In genomic region chr2:136913021-136913420, GRCm38 (mm10) we compare ENCODE assay signal across 27 mouse cellular contexts. TPM values are rescaled to one million over a fixed set of nuclear protein-coding genes. Genes with fewer than 3 reads are reported as not detected.
DNase-seq lines count a peak whose midpoint lies in the region; ATAC-seq and TF ChIP-seq lines count a peak whose summit lies in the region.
"Had no signal": no experiment of that assay in that cellular context is flagged by ENCODE, and none has a peak within 500 bp of the region (broad histone marks: within the 10 kb centered on the region; RNA-seq: fewer than 3 reads in every experiment).

No protein-coding gene starts in this region.

- H3K9ac ChIP-seq in forebrain, embryonic 14.5 days (ENCODE audit: low read length), result no peak overlapping the region
- no peak overlapping the region for H3K9ac ChIP-seq in lung, embryonic 14.5 days
- H3K9ac ChIP-seq: embryonic facial prominence, embryonic 12.5 days; heart, embryonic 13.5 days; liver, embryonic 14.5 days had no signal

- H3K4me2 ChIP-seq in forebrain, embryonic 14.5 days (ENCODE audit: low read length), result no peak overlapping the region
- H3K4me2 ChIP-seq in lung, embryonic 14.5 days, result no peak overlapping the region
- H3K4me2 ChIP-seq: embryonic facial prominence, embryonic 12.5 days; heart, embryonic 13.5 days had no signal

- TF ChIP-seq POLR2A in brain, embryonic 14.5 days (IDR thresholded peaks at IDR 0.05; ENCODE audit: borderline replicate concordance, extremely low read depth, insufficient read depth, insufficient read length, poor library complexity, severe bottlenecking), result no peak

- H3K9me3 ChIP-seq in forebrain, embryonic 10.5 days, result no peaks in the 10 kb centered on the region
- H3K9me3 ChIP-seq in forebrain, embryonic 14.5 days (replicated peaks; ENCODE audit: control insufficient read depth, low read length), result no peaks in the 10 kb centered on the region
- no peaks in the 10 kb centered on the region for H3K9me3 ChIP-seq in lung, embryonic 14.5 days (ENCODE audit: low read depth, low read length)
- H3K9me3 ChIP-seq: embryonic facial prominence, embryonic 12.5 days; heart, embryonic 13.5 days had no signal

- no peaks in the 10 kb centered on the region for H3K36me3 ChIP-seq in forebrain, embryonic 10.5 days (replicated peaks)
- no peaks in the 10 kb centered on the region for H3K36me3 ChIP-seq in forebrain, embryonic 14.5 days (ENCODE audit: control insufficient read depth, insufficient read depth, low read length)
- no peaks in the 10 kb centered on the region for H3K36me3 ChIP-seq in lung, embryonic 14.5 days (ENCODE audit: insufficient read depth)
- H3K36me3 ChIP-seq: embryonic facial prominence, embryonic 12.5 days; heart, embryonic 13.5 days had no signal

- intact Hi-C loops in left cerebral cortex, postnatal 36 days (cut with DNase I), result loop anchor here (2.0 to 10.0 kb wide), 3 partner anchors 202 to 1029 kb away; partner anchors contain the start of gene Jag1

- DNase-seq in forebrain, embryonic 10.5 days (ENCODE audit: extremely low spot score, low spot score), result no peak
- no peak for DNase-seq in forebrain, embryonic 14.5 days (ENCODE audit: low spot score)
- DNase-seq in lung, embryonic 14.5 days, result no peak
- no peak for DNase-seq in lung, postnatal 10 days
- peak; percentile 41 for DNase-seq in brain, embryonic 14.5 days (ENCODE audit: low read depth)
- DNase-seq in lung, postnatal 25 days (ENCODE audit: low spot score), result peak; percentile 35
- no peak for DNase-seq in left cerebral cortex, postnatal 36 days (ENCODE audit: low spot score in 2 of 2)
- DNase-seq: adrenal gland, adult 2 months; cerebellum, adult 9-10 months; embryo, embryonic 11 days; gastrocnemius, adult 2 months; heart, adult 2 months; heart, postnatal 14 days; kidney, adult 11 months; kidney, postnatal 14 days; layer of hippocampus, adult 9-11 months; liver; thymus, postnatal 14 days had no signal

- peaks cover 40% of the 10 kb centered on the region for H3K4me1 ChIP-seq in forebrain, embryonic 10.5 days
- peaks cover 4% of the 10 kb centered on the region; the same call in 1 of the 2 replicates for H3K4me1 ChIP-seq in forebrain, embryonic 14.5 days (ENCODE audit: control insufficient read depth, insufficient read depth, low read length)
- no peaks in the 10 kb centered on the region; the same call in 1 of the 2 replicates for H3K4me1 ChIP-seq in lung, embryonic 14.5 days (ENCODE audit: insufficient read depth)

- no peak overlapping the region for H3K4me3 ChIP-seq in forebrain, embryonic 10.5 days
- no peak overlapping the region for H3K4me3 ChIP-seq in forebrain, embryonic 14.5 days (ENCODE audit: low read depth, low read length)
- no peak overlapping the region for H3K4me3 ChIP-seq in lung, embryonic 14.5 days (ENCODE audit: low read depth, low read length)
- H3K4me3 ChIP-seq: embryonic facial prominence, embryonic 12.5 days; gastrocnemius, adult 2 months; heart, adult 2 months; heart, embryonic 13.5 days had no signal

- no peak for ATAC-seq in forebrain, embryonic 14.5 days
- ATAC-seq in lung, embryonic 14.5 days (ENCODE audit: insufficient read depth), result no peak
- ATAC-seq: activated CD4-positive, CD25-positive, alpha-beta regulatory T cell, adult 4 months; forebrain, embryonic 16.5 days had no signal

- WGBS in forebrain, embryonic 10.5 days, result 40% methylated on average over 3 of the region's 3 CpGs
- 32% methylated on average over 3 of the region's 3 CpGs for WGBS in forebrain, embryonic 14.5 days
- WGBS in lung, embryonic 14.5 days, result 60% methylated on average over 3 of the region's 3 CpGs

- TF ChIP-seq CTCF in lung, embryonic 14.5 days (IDR thresholded peaks at IDR 0.05; ENCODE audit: low read depth), result no peak
- no peak for TF ChIP-seq CTCF in brain, embryonic 14.5 days (IDR thresholded peaks at IDR 0.05; ENCODE audit: borderline replicate concordance, extremely low read depth, insufficient read depth, insufficient read length)

- no peaks in the 10 kb centered on the region for H3K27me3 ChIP-seq in forebrain, embryonic 10.5 days (ENCODE audit: poor library complexity, severe bottlenecking)
- H3K27me3 ChIP-seq in forebrain, embryonic 14.5 days (replicated peaks; ENCODE audit: control insufficient read depth, insufficient read depth, low read length), result no peaks in the 10 kb centered on the region
- no peaks in the 10 kb centered on the region for H3K27me3 ChIP-seq in lung, embryonic 14.5 days (ENCODE audit: insufficient read depth, low read length)
- H3K27me3 ChIP-seq: CH12.LX; embryonic facial prominence, embryonic 12.5 days; heart, embryonic 13.5 days had no signal

- peak overlapping the region; percentile 35; the same call in 1 of the 2 replicates for H3K27ac ChIP-seq in forebrain, embryonic 10.5 days
- no peak overlapping the region for H3K27ac ChIP-seq in forebrain, embryonic 14.5 days (ENCODE audit: low read depth, low read length)
- peak overlapping the region; percentile 9; the same call in 1 of the 2 replicates for H3K27ac ChIP-seq in lung, embryonic 14.5 days (ENCODE audit: low read depth)
- H3K27ac ChIP-seq: embryonic facial prominence, embryonic 12.5 days; gastrocnemius, adult 2 months; heart, embryonic 13.5 days; liver, embryonic 14.5 days; macrophage had no signal

RNA-seq across cellular contexts. Expression of gene AL731706.1, which starts 21.8 kb away (rescaled TPM):
- 24.6 and 25.5 TPM in 2 replicates for polyA plus RNA-seq in forebrain, embryonic 10.5 days (2016; fragmentation: Nextera tagmentation; extraction: Ambion mirVana)
- 24.4 and 25.5 TPM in 2 replicates for polyA plus RNA-seq in forebrain, embryonic 14.5 days (2014; fragmentation: Nextera tagmentation; extraction: Ambion mirVana)
- 29.5 and 30.8 TPM in 2 replicates for polyA plus RNA-seq in lung, embryonic 14.5 days (2014; fragmentation: Nextera tagmentation; extraction: Ambion mirVana)
- polyA plus RNA-seq in brain, embryonic 14.5 days (2012; rRNA removed), result 10.0 and 12.5 TPM in 2 replicates
- 10 to 100 TPM; 10.5 to 15.2 TPM for total RNA-seq in left cerebral cortex, postnatal 36 days (2021)

RNA-seq across cellular contexts. Expression of gene Mkks, which starts 21.8 kb away (rescaled TPM):
- polyA plus RNA-seq in forebrain, embryonic 10.5 days (2016; fragmentation: Nextera tagmentation; extraction: Ambion mirVana), result 12.4 and 14.6 TPM in 2 replicates
- polyA plus RNA-seq in forebrain, embryonic 14.5 days (2014; fragmentation: Nextera tagmentation; extraction: Ambion mirVana), result 13.0 and 15.4 TPM in 2 replicates
- 11.9 and 12.2 TPM in 2 replicates for polyA plus RNA-seq in lung, embryonic 14.5 days (2014; fragmentation: Nextera tagmentation; extraction: Ambion mirVana)
- 9.9 and 10.6 TPM in 2 replicates for polyA plus RNA-seq in brain, embryonic 14.5 days (2012; rRNA removed)
- total RNA-seq in left cerebral cortex, postnatal 36 days (2021), result 10 to 100 TPM; 26.2 to 26.9 TPM

RNA-seq across cellular contexts. Expression of gene Slx4ip, which starts 22.0 kb away (rescaled TPM):
- polyA plus RNA-seq in forebrain, embryonic 10.5 days (2016; fragmentation: Nextera tagmentation; extraction: Ambion mirVana), result 7.6 and 8.1 TPM in 2 replicates
- polyA plus RNA-seq in forebrain, embryonic 14.5 days (2014; fragmentation: Nextera tagmentation; extraction: Ambion mirVana), result 9.4 and 12.1 TPM in 2 replicates
- polyA plus RNA-seq in lung, embryonic 14.5 days (2014; fragmentation: Nextera tagmentation; extraction: Ambion mirVana), result 5.5 and 6.3 TPM in 2 replicates
- polyA plus RNA-seq in brain, embryonic 14.5 days (2012; rRNA removed), result 5.0 and 8.3 TPM in 2 replicates
- 1 to 10 TPM; 8.1 to 8.2 TPM for total RNA-seq in left cerebral cortex, postnatal 36 days (2021)

RNA-seq across cellular contexts. Expression of gene AL731706.2, which starts 27.5 kb away (rescaled TPM):
- polyA plus RNA-seq in forebrain, embryonic 10.5 days (2016; fragmentation: Nextera tagmentation; extraction: Ambion mirVana), result 34.8 and 41.4 TPM in 2 replicates
- 33.6 and 40.2 TPM in 2 replicates for polyA plus RNA-seq in forebrain, embryonic 14.5 days (2014; fragmentation: Nextera tagmentation; extraction: Ambion mirVana)
- polyA plus RNA-seq in lung, embryonic 14.5 days (2014; fragmentation: Nextera tagmentation; extraction: Ambion mirVana), result 29.3 and 36.8 TPM in 2 replicates
- polyA plus RNA-seq in brain, embryonic 14.5 days (2012; rRNA removed), result 50.7 TPM in 1 of 2 replicates, not detected in the other
- 10 to 100 TPM in 1 of 2 experiments, 1 to 10 TPM in 1; 8.5 to 14.3 TPM for total RNA-seq in left cerebral cortex, postnatal 36 days (2021)
- total RNA-seq: ES-E14 had no signal
- polyA plus RNA-seq: adrenal gland, adult 2 months; heart, adult 2 months; urinary bladder, adult 2 months had no signal

Comparison
In these comparisons a context has a peak if more than half of its experiments do, and no peak if none do; other contexts are left out.
1. DNase-seq: peak in brain, embryonic 14.5 days (single experiment) and lung, postnatal 25 days (single experiment); none in forebrain, embryonic 10.5 days (single experiment), forebrain, embryonic 14.5 days (single experiment), lung, embryonic 14.5 days (single experiment), lung, postnatal 10 days (single experiment) and left cerebral cortex, postnatal 36 days (0 of 2).